Mouse (Mus musculus) stomach, embryonic 16.5 days (tissue): ENCODE measurements around the gene Taldo1. TPM values are rescaled to one million over a fixed set of nuclear protein-coding genes. Genes with fewer than 3 reads are reported as not detected.

Experiments used
- ATAC-seq: fragments of 200-750 bp; cut with Nextera tagmentation; 2 replicates; pipeline ENCODE4 v1.8.0; 2017; ENCODE audit warnings: moderate number of reproducible peaks, moderate TSS enrichment; ENCODE audit not compliant: insufficient read depth, low FRiP score
- H3K27ac ChIP-seq: fragments of 300-500 bp; sonication (generic); 2 replicates; pipeline ENCODE4 v1.5.1; 2014; ENCODE audit warnings: low read length
- H3K27me3 ChIP-seq: fragments of 300-500 bp; sonication (generic); 2 replicates; pipeline ENCODE4 v1.6.1; 2014; ENCODE audit warnings: low read length, control low read depth, mixed read lengths; ENCODE audit not compliant: control insufficient read depth, insufficient read depth
- H3K36me3 ChIP-seq: fragments of 300-500 bp; sonication (generic); 2 replicates; pipeline ENCODE4 v1.6.1; 2014; ENCODE audit warnings: low read length; ENCODE audit not compliant: control insufficient read depth, insufficient read depth
- H3K4me1 ChIP-seq: fragments of 300-500 bp; sonication (generic); 2 replicates; pipeline ENCODE4 v1.6.1; 2014; ENCODE audit warnings: low read length, control low read depth, mixed read lengths; ENCODE audit not compliant: control insufficient read depth, insufficient read depth
- H3K4me2 ChIP-seq: fragments of 300-500 bp; sonication (generic); 2 replicates; pipeline ENCODE4 v1.6.1; 2014; ENCODE audit warnings: low read depth, low read length, mixed read lengths
- H3K4me3 ChIP-seq: fragments of 300-500 bp; sonication (generic); replicated peaks from 2 replicates; pipeline ENCODE4 v1.5.1; 2014; ENCODE audit warnings: mild to moderate bottlenecking, low read length
- H3K9ac ChIP-seq: fragments of 300-500 bp; sonication (generic); 2 replicates; pipeline ENCODE4 v1.6.1; 2014; ENCODE audit warnings: low read length
- H3K9me3 ChIP-seq: fragments of 300-500 bp; sonication (generic); replicated peaks from 2 replicates; pipeline ENCODE4 v1.6.1; 2016; ENCODE audit warnings: low read length, control low read depth; ENCODE audit not compliant: control insufficient read depth
- WGBS: fragments of 180-500 bp; shearing (Covaris S2); extraction: QIAGEN DNeasy Blood & Tissue Kit; methylation state at CpG from one replicate; pipeline ENCODE4 v1.1.7; 2014; 5-methylcytosine and 5-hydroxymethylcytosine counted together
- polyA plus RNA-seq: library from polyadenylated mRNA; unstranded; fragments of >200 nt; fragmentation: Nextera tagmentation; extraction: Ambion mirVana; gene quantifications from 2 replicates; pipeline ENCODE4 v1.2.1, GENCODE M21; 2015

The Taldo1 gene
- polyA plus RNA-seq, 1 experiment from 2014 or later: 399 TPM

- Histone ChIP-seq H3K36me3 (no peaks in the 10 kb centered on the region), H3K27me3 (no peaks in the 10 kb centered on the region), H3K9ac (no peak overlapping the region), H3K4me1 (no peaks in the 10 kb centered on the region), H3K27ac (no peak overlapping the region), H3K4me2 (no peak overlapping the region), H3K4me3 (no peak overlapping the region), H3K9me3 (no peaks in the 10 kb centered on the region)
- peak; percentile 61; the same call in 1 of the 2 replicates for ATAC-seq
- WGBS: 54% methylated on average over 4 of the region's 4 CpGs
Measured at GRCm38 (mm10) chr7:141363106-141363751, 28.8 kb upstream of the Taldo1 start.

- H3K4me3 ChIP-seq: no peak overlapping the region
- no peak overlapping the region for H3K27ac ChIP-seq
- H3K4me1 ChIP-seq: no peaks in the 10 kb centered on the region
- H3K9me3 ChIP-seq: no peaks in the 10 kb centered on the region
- H3K36me3 ChIP-seq: no peaks in the 10 kb centered on the region
- ATAC-seq: peak; percentile 6; the same call in 1 of the 2 replicates
- H3K27me3 ChIP-seq: no peaks in the 10 kb centered on the region
- WGBS: 61% methylated on average over 2 of the region's 2 CpGs
- H3K9ac ChIP-seq: no peak overlapping the region
- no peak overlapping the region for H3K4me2 ChIP-seq
Measured at GRCm38 (mm10) chr7:141363752-141364125, 28.3 kb upstream of the Taldo1 start.

- no peak for ATAC-seq
- Histone ChIP-seq H3K27me3 (no peaks in the 10 kb centered on the region), H3K36me3 (no peaks in the 10 kb centered on the region), H3K4me2 (no peak overlapping the region), H3K4me3 (no peak overlapping the region), H3K9ac (no peak overlapping the region), H3K9me3 (no peaks in the 10 kb centered on the region), H3K27ac (no peak overlapping the region), H3K4me1 (no peaks in the 10 kb centered on the region)
- WGBS: 72% methylated on average over 5 of the region's 5 CpGs
Measured at GRCm38 (mm10) chr7:141364349-141365048, 27.5 kb upstream of the Taldo1 start.

- Histone ChIP-seq H3K9ac (no peak overlapping the region), H3K9me3 (no peaks in the 10 kb centered on the region), H3K36me3 (no peaks in the 10 kb centered on the region), H3K4me3 (no peak overlapping the region), H3K27me3 (no peaks in the 10 kb centered on the region), H3K4me1 (no peaks in the 10 kb centered on the region), H3K27ac (no peak overlapping the region), H3K4me2 (no peak overlapping the region)
- 52% methylated on average over 3 of the region's 3 CpGs for WGBS
- no peak for ATAC-seq
Measured at GRCm38 (mm10) chr7:141365049-141365445, 27.0 kb upstream of the Taldo1 start.

GRCm38 (mm10) chr7:141367358-141367757 lies 24.6 kb upstream of the Taldo1 start:
- Histone ChIP-seq H3K4me1 (no peaks in the 10 kb centered on the region), H3K36me3 (no peaks in the 10 kb centered on the region), H3K4me2 (no peak overlapping the region), H3K27me3 (no peaks in the 10 kb centered on the region), H3K9me3 (no peaks in the 10 kb centered on the region), H3K27ac (no peak overlapping the region), H3K4me3 (no peak overlapping the region), H3K9ac (no peak overlapping the region)
- ATAC-seq: no peak
- 86% methylated on average over 4 of the region's 4 CpGs for WGBS

- ATAC-seq: no peak
- Histone ChIP-seq H3K9ac (no peak overlapping the region), H3K36me3 (no peaks in the 10 kb centered on the region), H3K27me3 (no peaks in the 10 kb centered on the region), H3K4me2 (no peak overlapping the region), H3K4me1 (no peaks in the 10 kb centered on the region), H3K27ac (peak overlapping the region; percentile 33; the same call in 1 of the 2 replicates), H3K9me3 (no peaks in the 10 kb centered on the region), H3K4me3 (no peak overlapping the region)
- 52% methylated on average over 5 of the region's 5 CpGs for WGBS
Measured at GRCm38 (mm10) chr7:141369918-141370317, 22.1 kb upstream of the Taldo1 start.

GRCm38 (mm10) chr7:141371942-141372595 lies 19.9 kb upstream of the Taldo1 start:
- ATAC-seq: peak; percentile 33; the same call in 1 of the 2 replicates
- Histone ChIP-seq H3K9me3 (no peaks in the 10 kb centered on the region), H3K4me3 (no peak overlapping the region), H3K36me3 (no peaks in the 10 kb centered on the region), H3K9ac (no peak overlapping the region), H3K27ac (no peak overlapping the region), H3K4me2 (no peak overlapping the region), H3K27me3 (no peaks in the 10 kb centered on the region), H3K4me1 (no peaks in the 10 kb centered on the region)
- 28% methylated on average over 6 of the region's 6 CpGs for WGBS

GRCm38 (mm10) chr7:141373611-141374010 lies 18.4 kb upstream of the Taldo1 start:
- no peaks in the 10 kb centered on the region for H3K9me3 ChIP-seq
- WGBS: 79% methylated on average over 6 of the region's 6 CpGs
- no peak for ATAC-seq
- H3K9ac ChIP-seq: no peak overlapping the region
- no peaks in the 10 kb centered on the region for H3K36me3 ChIP-seq
- no peak overlapping the region for H3K4me2 ChIP-seq
- H3K27me3 ChIP-seq: no peaks in the 10 kb centered on the region
- H3K27ac ChIP-seq: no peak overlapping the region
- H3K4me1 ChIP-seq: no peaks in the 10 kb centered on the region
- no peak overlapping the region for H3K4me3 ChIP-seq

GRCm38 (mm10) chr7:141374399-141374798 lies 17.6 kb upstream of the Taldo1 start:
- H3K9ac ChIP-seq: no peak overlapping the region
- no peak overlapping the region for H3K4me3 ChIP-seq
- H3K4me2 ChIP-seq: no peak overlapping the region
- H3K4me1 ChIP-seq: no peaks in the 10 kb centered on the region
- ATAC-seq: no peak
- H3K36me3 ChIP-seq: no peaks in the 10 kb centered on the region
- no peaks in the 10 kb centered on the region for H3K9me3 ChIP-seq
- no peaks in the 10 kb centered on the region for H3K27me3 ChIP-seq
- H3K27ac ChIP-seq: no peak overlapping the region
